Mouse (Mus musculus): ENCODE measurements around the gene Ranbp1.

GRCm38 (mm10) chr16:18253866-18254265, 5.3 kb upstream of the Ranbp1 start:
- TF ChIP-seq POLR2A (IDR thresholded peaks at IDR 0.05; ENCODE audit: control insufficient read depth, low read depth, low read length) (no peak), CTCF (IDR thresholded peaks at IDR 0.05; ENCODE audit: control insufficient read depth, insufficient read depth, insufficient replicate concordance, low read depth, low read length) (no peak)

Data from testis, adult 2 months (tissue).